Mouse (Mus musculus) gastrocnemius, adult 18-20 months (tissue): ENCODE measurements around the gene Cep97. TPM values are rescaled to one million over a fixed set of nuclear protein-coding genes. Genes with fewer than 3 reads are reported as not detected.
"Not testable (repeated sequence)": the region's sequence is repeated elsewhere in the genome, so short reads cannot be mapped to it uniquely, and the experiment has no call there.

Source experiments
- DNase-seq: peaks from one replicate; pipeline ENCODE4 v3.0.0; 2021; ENCODE audit warnings: low spot score
- long read RNA-seq, 2 experiments: library from polyadenylated mRNA; stranded (forward); transcript quantifications; one replicate each; pipeline ENCODE4 v2.0.0; 2021
- total RNA-seq, 2 experiments: library from RNA; stranded (reverse); gene quantifications; 2 replicates each; pipeline ENCODE4 v1.2.3; 2021

Cep97 gene
- total RNA-seq, result 1 to 10 TPM; 5.9 to 6.4 TPM
- long read RNA-seq, experiment 1, full-length matches to known transcripts, result 2 of 4 reads
- long read RNA-seq, experiment 1, partial matches to known transcripts, result 2 of 4 reads
- long read RNA-seq, experiment 1, other reads (novel, unspliced or antisense), result 0 of 4 reads
- long read RNA-seq, experiment 2, full-length matches to known transcripts, result 4 of 6 reads
- long read RNA-seq, experiment 2, partial matches to known transcripts, result 0 of 6 reads
- long read RNA-seq, experiment 2, other reads (novel, unspliced or antisense), result 2 of 6 reads

DNA sequence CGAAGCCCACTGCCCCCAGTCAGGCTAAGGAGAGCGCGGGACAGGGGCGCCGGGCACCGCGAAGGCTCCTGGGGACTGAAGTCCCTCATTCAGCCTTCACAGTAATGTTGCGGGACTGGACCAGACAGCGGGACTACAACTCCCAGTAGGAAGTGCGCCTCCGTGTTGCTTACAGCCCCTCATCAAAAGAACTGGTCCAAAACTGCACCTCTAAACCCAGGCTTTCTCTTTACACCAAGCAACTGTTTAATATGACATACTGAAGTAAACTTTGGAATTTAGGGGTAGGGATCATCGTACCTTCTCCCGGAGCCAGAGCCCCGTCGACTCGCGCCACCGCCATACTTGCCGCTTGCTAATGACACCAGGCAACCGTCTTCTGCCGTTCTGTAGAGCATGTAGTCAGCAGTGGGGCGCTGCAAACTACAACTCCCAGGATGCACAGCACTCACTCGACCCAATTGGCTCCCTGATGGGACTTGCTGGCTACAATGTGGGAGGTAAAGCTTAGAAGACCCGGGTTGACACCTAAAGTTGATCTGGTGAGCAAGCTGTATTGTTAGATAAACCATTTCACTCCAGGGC lies at the start of gene Cep97:
Gene Cep97, minus strand, starts transcription at position 403 of the 585 bp plus-strand sequence.
- DNase-seq, result peak; percentile 93

DNA sequence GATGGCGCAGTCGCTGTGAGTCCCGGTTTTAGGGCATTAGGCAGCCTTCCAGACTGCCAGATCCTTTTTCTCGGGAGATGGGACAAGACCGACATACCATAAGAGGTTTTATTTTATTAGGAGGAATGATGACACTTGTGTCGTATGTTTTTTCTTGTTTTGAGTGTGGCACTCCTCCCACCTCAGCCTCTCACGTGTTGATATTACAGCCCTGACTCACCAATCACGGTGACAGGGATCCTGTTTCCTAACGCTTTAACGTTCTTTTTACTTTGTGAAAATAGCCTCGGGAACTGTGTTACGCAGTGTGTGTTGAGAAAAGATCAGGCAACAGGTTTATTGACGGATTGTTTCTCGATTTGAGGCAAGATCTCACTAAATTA lies 40.2 kb upstream of the Cep97 start:
- DNase-seq, result peak; percentile 68

DNA sequence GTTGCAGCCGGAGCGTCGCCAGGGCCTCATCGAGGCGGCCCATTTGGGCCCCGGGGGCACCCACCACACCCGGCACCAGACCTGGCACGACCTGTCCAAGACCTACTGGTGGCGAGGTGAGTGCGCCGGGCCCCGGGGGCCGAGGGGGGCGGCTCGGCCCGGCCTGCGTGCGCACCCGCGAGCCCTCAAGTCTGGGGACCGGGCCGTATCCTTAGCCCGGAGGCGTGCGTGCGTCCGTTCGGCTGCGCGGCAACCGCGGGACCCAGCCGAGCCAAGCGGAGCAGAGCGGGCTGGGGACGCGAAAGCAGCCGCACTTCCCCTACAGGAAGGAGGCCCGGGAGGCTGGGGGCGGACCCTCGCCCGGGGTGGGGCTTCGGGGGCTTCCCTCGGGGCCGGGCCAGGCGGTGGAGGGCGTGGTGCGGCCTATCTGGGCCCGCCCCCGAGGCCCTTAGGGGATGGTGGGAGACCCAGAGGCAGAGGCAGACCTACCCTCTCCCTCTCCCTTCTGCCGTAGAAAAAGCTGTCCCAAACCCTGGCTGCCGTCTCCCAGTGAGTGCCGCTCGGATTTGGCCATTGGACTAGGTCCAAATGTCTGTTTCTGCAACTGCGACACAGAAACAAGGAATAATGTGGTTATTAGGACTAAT lies 39.7 kb upstream of the Cep97 start:
- DNase-seq, result peak; percentile 92

DNA sequence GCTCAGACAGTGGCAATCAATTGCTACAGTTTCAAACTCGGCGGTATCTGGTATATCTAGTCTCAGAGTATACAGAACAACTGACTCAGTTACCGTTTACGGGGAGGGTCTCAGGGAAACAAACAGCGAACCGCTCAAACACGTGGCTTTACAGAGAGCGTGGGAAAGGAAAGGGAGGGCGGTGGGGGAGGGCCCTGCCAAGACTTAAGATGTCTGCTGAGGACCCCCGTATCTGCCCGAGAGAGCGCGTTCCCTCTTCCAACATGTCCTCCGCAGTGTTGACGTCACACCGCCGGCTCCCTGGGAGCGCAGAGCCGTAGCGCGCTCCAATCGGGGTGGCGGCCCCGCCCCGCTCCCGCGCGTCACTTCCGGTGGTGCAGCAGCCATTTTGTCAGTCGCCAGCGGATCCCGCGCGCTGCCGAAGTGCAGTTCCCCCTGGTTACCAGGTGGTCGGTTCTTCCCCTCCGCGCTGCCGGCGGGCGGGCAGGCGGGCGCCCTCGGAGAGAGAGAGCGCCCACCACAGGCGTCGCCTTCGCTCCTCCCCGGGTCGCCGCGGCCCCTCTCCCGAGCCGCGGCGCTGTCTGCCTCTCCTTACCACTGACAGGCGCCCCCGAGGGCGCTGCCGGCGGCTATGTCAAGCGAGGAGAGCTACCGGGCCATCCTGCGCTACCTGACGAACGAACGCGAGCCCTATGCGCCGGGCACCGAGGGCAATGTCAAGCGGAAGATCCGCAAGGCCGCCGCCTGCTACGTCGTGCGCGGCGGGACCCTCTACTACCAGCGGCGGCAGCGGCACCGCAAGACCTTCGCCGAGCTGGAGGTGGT lies 39.0 kb upstream of the Cep97 start, which contains the start of gene Zbtb11:
Gene Zbtb11, plus strand, starts transcription at position 453 of the 825 bp plus-strand sequence.
- peak; percentile 99 for DNase-seq

DNA sequence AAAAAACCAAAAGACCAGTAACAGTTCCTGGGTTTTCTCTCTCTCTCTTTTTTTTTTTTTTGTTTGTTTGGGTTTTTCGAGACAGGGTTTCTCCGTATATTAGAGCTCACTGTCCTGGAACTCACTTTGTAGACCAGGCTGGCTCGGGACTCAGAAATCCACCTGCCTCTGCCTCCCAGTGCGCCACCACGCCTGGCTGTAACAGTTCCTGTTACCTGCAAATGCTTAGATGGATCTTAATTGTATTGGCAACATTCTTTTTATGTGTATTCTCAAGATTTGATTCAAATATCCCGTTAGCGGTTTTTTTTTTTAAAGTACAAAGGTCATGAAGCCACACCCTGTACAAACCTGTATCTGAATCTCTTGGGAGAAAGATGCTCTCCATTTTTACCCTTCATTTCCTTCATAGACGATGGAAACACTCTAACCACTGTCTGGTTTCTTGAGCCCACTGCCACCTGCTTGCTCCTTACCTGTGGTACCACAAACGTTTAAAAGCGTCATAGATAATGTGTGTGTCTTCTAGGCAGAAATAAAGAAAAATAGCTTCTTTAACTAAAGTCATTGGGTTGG lies 38.1 kb upstream of the Cep97 start:
- DNase-seq, result no peak

DNA sequence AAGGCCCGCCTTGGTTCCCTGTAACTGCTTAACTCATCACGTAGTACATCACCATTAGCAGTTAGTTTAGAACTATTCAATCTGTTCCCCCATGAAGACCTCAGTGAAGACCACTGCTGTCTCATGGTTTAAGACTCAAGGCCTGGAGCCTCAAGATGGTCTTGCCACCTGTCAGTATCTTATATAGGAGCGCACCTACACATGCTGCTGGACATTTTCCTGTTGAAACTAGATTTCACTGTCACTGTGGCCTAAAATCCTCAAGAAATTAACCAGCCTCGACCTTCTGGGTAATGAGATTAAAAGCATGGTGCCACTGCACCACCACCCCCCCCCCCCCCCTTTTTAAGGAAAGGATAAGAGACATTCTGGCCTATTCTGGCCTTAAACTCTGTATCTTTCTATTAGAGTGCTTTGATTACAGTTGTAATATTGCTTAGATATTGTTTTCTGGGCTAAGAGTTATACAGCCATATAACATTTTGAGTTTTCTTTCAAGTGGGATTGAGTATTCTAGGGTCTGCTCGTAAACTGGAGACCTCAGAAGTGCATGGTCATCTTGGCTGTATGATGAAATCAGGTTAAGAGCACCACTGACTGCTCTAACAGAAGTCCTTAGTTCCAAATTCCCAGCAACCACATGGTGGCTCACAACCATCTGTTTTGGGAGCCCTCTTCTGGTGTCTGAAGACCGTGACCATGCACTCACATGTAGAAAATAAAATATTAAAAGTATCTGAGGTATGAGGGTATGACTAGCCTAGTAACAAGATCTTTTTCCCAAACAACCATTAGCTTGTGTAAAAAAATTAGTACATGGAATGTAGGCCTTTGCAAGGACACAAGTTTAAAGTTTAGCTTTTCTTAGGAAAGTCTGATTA lies 37.3 kb upstream of the Cep97 start:
- DNase-seq, result no peak

DNA sequence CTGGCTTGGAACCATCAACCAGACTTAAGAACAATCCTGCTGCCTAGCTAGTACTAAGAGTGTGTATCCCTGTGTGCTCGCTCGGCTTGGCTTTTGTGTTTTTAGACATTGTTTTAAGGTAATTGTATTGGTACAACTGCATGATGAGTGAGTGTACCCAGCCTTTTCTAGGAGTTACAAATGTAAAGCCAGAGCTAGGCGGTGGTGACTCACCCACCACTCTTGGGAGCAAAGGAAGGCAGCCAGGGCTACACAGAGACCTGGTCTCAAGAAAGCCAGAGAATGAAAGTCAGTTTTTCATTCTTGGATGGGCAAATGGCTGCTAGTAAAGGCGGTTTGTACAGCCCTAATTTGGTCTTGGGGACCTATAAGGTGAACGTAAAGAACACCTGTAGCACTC lies 35.8 kb upstream of the Cep97 start:
- DNase-seq, result no peak

DNA sequence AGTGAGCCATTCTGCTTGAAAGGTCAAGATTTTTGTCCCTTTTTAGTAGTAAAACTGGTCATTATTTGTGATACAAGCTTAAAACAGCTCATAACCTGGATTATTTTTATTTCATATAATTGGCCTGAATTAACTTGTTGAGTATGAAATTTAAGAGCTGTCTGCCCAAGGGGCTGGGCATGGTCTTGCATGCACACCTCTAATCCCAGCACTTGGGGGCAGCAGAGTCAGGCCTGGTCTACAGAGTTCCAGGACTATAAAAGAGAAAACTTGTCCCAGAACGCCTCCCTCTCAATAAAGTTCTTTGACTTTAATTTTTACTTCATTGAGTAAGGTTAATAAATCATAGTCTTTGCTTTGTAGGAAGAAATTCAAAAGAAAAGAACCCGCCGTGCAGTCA lies 34.5 kb upstream of the Cep97 start:
- DNase-seq, result peak; percentile 30

DNA sequence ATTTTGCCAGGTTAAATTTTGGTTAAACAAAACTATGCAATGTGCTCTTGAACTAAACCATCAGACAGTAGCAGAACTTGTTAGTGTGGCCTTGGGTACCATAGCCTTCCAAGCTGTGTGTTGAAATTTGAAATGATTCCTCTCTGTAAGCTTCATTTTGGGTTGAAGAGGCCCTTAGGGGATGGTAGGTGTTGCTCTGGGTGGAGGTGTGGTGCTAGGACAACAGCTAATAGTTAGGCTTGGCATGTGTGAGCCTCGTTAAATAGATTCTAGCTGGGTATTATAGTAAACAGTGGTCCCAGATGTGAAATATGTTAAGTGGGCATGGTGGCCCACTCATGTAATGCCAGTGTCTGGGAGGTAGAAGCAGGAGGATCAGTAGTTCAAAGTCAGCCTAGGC lies 32.6 kb upstream of the Cep97 start:
- DNase-seq, result no peak

DNA sequence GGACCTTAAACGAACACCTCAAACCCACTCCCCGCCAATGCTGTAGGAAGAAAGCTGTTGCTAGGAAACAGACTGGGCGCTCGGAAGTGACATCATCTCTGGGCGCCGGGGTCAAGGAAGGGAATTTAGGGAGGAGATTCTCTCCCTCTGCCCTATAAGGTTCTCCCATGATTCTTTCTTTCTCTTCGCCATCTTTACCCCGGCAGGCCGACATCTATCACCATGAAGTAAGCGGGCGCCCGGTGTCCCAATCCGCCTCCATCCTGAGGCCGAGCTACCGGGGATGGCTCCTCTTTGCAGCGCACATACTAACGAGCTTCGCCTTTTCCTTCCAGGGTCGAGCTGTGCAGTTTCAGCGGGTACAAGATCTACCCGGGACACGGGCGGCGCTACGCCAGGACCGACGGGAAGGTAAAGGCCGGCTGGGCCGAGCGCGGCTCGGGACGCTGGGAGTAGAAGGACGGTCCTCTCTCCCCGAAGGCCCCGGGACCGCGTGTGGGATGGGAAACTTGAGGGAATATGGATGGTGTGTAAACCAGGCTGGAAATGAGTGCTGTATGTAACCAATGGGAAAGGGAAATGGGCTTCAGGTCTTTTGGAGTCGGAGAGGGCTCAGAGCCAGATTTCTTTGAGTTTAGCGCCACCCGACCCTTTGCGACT lies 31.7 kb upstream of the Cep97 start, which contains the start of gene Rpl24:
Gene Rpl24, plus strand, starts transcription at position 64 of the 660 bp plus-strand sequence.
- DNase-seq, result peak; percentile 95

DNA sequence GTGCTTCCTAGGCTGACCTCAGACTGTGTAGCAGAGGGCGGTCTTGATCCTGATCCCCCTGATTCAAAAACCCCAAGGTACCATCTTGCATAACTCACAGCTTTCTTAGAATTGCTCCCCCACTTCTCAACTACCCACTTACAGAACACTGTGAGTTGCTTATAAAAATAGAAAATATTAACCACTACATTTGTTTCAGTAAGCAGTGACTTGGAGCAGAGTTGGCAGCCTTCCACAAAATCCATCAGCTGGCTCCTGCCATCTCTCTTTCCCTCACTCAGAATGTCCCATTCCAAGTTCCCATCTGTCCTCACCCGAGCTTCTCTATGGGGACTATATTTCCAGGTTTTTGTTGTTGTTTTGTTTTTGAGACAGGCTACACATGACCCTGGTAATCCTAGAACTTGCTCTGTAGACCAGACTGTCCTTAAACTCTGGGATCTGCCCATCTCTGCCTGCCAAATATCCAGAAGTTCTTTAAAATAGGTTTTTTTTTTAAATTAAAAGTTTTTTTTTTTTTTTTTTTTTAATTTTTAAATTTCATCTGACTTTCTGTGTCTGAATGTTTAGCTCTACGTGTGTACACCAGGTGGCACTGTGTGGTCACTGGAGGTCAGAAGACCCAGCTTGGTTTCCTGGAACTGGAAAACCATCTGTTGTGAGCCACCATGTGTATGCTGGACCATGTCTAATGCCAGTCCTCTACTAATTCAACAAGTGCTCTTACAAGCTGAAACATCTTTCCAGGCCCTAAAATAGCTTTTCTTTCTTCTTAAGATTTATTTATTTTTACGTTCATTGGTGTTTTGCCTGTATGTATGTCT lies 29.7 kb upstream of the Cep97 start:
- DNase-seq, result peak; percentile 38

DNA sequence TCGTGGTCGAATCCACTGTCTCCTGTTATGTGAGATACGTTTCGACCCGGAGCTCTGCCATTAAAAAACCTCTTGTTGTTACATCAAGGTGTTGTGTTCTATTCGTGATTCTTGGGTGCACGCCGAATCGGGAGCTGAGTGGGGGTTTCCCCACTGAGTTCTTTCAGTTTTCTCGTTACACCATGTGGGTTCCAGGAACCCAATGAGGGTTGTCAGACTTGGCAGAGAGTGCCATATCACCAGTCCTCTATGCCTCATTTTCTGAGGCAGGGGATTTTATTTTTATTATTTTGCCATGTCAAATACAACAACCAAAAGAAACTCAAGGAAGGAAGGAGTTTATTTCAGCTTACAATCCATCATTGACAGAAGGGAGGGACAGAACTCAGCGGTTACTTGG lies 28.4 kb upstream of the Cep97 start:
- not testable (repeated sequence) for DNase-seq

DNA sequence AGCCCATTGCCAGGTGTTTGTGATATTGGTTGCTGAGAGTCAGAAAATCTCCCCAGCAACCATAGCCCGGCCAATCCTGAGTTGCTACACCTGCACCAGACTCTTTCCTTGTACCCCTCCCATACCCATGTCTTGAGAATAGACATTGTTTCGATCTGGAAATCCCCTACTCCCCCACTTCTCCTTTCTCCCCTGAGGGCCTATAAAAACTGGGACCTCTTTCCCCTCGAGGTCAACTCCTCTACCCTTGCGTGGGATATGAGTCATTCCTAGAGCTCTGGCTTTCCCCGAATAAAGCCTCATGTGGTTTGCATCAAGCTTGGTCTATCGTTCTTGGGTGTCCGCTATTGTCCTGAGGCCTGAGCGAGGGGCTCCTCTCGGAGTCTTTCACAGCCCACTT lies 19.5 kb upstream of the Cep97 start:
- DNase-seq, result not testable (repeated sequence)

DNA sequence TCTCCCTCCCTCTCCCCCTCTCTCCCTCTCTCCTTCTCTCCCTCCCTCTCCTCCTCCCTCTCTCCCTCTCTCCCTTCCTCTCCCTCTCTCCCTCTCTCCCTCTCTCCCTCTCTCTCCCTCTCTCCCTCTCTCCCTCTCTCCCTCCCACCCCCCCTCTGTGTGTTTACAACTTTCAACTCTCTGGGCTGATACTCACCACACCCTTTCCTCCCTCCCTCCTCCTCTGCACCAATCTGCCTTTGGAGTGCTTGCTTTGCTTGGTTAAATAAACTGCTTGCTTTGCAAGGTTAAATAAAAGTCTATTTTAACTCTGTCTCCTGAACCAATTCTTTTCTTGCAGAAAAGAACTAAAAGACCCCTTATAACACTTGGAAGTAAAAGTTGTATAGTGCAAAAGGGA lies 18.1 kb upstream of the Cep97 start:
- DNase-seq, result no peak

DNA sequence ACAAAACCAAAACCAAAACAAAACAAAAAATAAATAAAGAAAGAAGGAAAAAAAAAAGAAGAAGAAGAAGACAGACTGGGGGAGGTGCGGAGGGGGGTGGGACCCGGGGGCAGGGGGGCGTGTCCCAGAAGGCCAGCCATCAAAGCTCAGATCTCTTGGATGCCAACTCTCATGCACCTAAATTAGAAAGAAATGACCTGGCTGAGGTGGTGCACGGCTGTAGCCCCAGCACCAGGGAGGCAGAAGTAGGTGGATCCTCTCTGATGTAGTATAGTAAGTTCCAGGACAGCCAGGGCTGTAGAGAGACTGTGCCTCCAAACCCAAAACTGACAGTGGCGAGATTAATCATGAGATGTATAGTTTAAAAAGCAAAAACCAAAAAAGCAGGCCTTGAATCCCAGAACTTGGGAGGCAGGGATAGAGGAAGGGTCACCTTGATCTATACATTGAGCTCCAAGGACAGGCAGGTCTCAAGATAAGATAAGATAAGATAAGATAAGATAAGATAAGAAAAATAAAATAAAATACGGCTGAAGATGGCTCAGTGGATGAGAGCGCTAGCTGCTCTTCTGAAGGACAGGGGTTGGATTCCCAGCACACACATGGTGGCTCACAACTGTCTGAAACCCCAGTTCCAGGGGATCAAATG lies 17.1 kb upstream of the Cep97 start:
- DNase-seq, result no peak

DNA sequence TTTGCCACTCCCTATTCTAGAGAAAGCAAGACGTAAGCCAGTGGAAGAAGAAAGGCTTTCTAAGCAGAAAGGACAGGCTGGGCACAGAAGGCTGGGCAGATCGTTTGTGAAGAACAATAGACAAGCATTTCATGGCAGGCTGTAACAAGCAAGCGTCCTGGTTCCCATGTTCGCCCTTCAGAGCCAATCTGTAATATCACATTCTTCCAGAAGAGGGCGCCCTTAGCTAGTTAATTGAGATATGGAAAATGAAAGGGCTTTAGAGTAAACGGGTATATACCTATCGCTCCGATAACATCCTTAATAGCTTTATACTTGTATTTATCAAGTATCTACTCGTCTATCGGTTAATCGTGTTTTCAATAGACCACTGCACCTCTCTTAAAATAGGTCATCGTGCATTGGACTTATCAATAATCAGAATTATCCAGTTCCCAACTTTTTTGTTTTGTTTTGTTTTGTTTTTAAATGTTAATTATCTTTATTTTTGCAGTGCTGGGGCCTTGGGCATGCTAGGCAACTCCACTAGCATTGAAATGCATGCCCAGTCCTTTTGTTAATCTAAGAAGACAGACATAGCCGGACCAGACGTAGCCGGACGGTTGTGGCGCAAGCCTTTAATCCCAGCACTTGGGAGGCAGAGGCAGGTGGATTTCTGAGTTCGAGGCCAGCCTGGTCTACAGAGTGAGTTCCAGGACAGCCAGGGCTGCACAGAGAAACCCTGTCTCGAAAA lies 16.5 kb upstream of the Cep97 start:
- peak; percentile 86 for DNase-seq

DNA sequence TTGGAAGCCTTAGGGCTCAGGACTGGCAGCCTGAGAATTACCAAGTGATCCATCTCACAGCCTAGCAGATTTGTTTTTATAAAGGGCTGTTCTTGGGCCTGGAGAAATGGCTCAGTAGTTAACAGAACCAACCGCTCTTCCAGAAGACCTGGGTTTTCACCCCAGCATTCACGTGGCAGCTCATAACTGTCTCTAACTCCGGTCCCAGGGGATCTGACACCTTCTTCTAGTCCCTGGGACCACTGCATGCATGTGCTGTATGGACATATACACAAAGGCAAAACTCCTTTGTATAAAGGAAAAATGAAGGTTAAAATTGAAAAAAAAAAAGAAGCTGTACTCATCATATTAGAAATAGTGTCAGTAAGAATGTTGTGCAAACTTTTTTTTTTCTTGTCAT lies 15.8 kb upstream of the Cep97 start:
- no peak for DNase-seq

DNA sequence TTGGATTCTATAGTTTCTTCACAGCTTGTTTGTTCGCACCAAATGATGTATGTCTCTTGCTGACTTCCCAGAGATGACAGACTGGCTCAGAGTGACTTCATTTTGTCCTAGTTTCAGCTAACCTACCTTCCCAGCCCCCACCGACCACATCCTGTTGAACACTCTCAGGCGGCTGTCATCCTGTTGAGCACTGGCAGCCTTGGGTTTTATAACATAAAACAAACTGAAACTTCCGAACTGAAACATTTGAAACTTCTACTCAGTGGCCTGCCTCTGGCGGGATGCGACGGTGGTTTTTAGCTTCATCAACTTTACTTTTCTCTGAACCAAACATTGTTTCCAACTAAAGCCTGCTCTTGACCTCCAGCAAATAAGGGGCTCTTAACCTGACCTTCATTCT lies 14.3 kb upstream of the Cep97 start:
- no peak for DNase-seq
